Mouse (Mus musculus) megakaryocyte, embryonic 14.5 days (primary cell): ENCODE results near the gene Fam184b.

Experiments
- FLI1 ChIP-seq: IDR thresholded peaks from 2 replicates; pipeline ENCODE4 v1.6.1; 2012; ENCODE audit warnings: low read length, inconsistent platforms, mixed read lengths
- GATA1 ChIP-seq: IDR thresholded peaks from 3 replicates; pipeline ENCODE4 v1.6.1; 2012; ENCODE audit warnings: mixed read lengths, low read length, inconsistent platforms, borderline replicate concordance

- TF ChIP-seq GATA1 (no peak), FLI1 (no peak)
Observed at GRCm38 (mm10) chr5:45651026-45651703, 11.8 kb upstream of the Fam184b start.
